Mouse (Mus musculus): ENCODE measurements at regions not wholly inside any gene's neighbourhood (a gene's known extent, or its start where the extent isn't known, plus 50 kb on each side); places are given as distances from the start of the nearest gene placed in this dataset.

DNA sequence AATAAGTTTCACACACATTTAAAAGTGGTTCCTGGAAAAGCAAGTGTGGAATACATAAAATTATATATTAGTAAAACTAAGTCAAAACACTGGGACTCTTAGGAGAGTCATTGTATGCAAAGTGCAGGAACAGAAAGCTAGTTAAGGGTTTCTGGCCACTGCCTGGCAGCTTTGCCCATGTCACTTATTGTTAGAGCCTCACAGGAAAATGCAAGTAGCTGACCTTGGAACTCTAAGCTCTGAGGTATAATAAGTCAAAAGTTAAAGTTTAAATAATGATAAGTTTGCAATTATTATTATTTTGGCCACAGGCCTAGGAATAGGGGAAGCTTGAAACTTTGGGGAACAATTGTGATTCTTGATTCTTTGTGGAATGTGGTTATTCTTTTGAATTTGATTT is 3858.8 kb downstream of the 9330182O14Rik start:
- no peak for TF ChIP-seq JUND (IDR thresholded peaks at IDR 0.05; ENCODE audit: low read depth, low read length)
- no peak for TF ChIP-seq SIN3A (IDR thresholded peaks at IDR 0.05; ENCODE audit: low read length)
- no peak for TF ChIP-seq SMC3 (IDR thresholded peaks at IDR 0.05; ENCODE audit: low read depth, low read length)
- TF ChIP-seq CTCF (IDR thresholded peaks at IDR 0.05 in 2 of 3, conservative IDR thresholded peaks at IDR 0.05 in 1 of 3; ENCODE audit: control insufficient read depth in 1 of 3, insufficient read depth in 1 of 3, low read depth in 2 of 3, low read length in 3 of 3, poor library complexity in 1 of 3, severe bottlenecking in 1 of 3): no peak
- no peak for TF ChIP-seq NRF1 (IDR thresholded peaks at IDR 0.05; ENCODE audit: insufficient read depth, low read depth, low read length, poor library complexity, severe bottlenecking)
- no peak for TF ChIP-seq EP300 (IDR thresholded peaks at IDR 0.05; ENCODE audit: low read depth in 1 of 2, low read length in 2 of 2)
- TF ChIP-seq ZMIZ1 (IDR thresholded peaks at IDR 0.05; ENCODE audit: low read depth, low read length): no peak
- no peak for TF ChIP-seq TCF12 (IDR thresholded peaks at IDR 0.05; ENCODE audit: low read depth, low read length)
- TF ChIP-seq KAT2A (conservative IDR thresholded peaks at IDR 0.05; ENCODE audit: low read depth, low read length): no peak
- TF ChIP-seq POLR2A (IDR thresholded peaks at IDR 0.05; ENCODE audit: control insufficient read depth in 1 of 2, insufficient read depth in 1 of 2, low read depth in 1 of 2, low read length in 2 of 2, poor library complexity in 1 of 2): no peak
- no peak for TF ChIP-seq CHD2 (IDR thresholded peaks at IDR 0.05; ENCODE audit: low read length)
- TF ChIP-seq MAFK (IDR thresholded peaks at IDR 0.05; ENCODE audit: borderline replicate concordance, low read depth, low read length): no peak
- no peak for TF ChIP-seq RCOR1 (IDR thresholded peaks at IDR 0.05; ENCODE audit: low read depth, low read length)

All from MEL (cell line).